Mouse (Mus musculus) lung, postnatal 25 days (tissue): ENCODE results near the gene Gm20388.
"Not testable (repeated sequence)": the region's sequence is repeated elsewhere in the genome, so short reads cannot be mapped to it uniquely, and the experiment has no call there.

Experiments used
- DNase-seq: peaks from one replicate; pipeline ENCODE4 v3.0.0; 2022; ENCODE audit warnings: low spot score

Gene Gm20388

GRCm38 (mm10) chr8:120642031-120642662 is 731.5 kb downstream of the Gm20388 start:
- DNase-seq = no peak

- no peak for DNase-seq
Measured at GRCm38 (mm10) chr8:120644663-120645062, 734.0 kb downstream of the Gm20388 start.

- no peak for DNase-seq
Measured at GRCm38 (mm10) chr8:120647532-120647931, 736.9 kb downstream of the Gm20388 start, which contains the start of gene 1190005I06Rik. TSS of gene 1190005I06Rik (minus strand) at chr8:120647632.

GRCm38 (mm10) chr8:120656322-120657052 is 745.8 kb downstream of the Gm20388 start:
- no peak for DNase-seq

- no peak for DNase-seq
Measured at GRCm38 (mm10) chr8:120657415-120657814, 746.8 kb downstream of the Gm20388 start.

GRCm38 (mm10) chr8:120664566-120664965 is 753.9 kb downstream of the Gm20388 start:
- DNase-seq = no peak

GRCm38 (mm10) chr8:120665726-120666455 is 755.2 kb downstream of the Gm20388 start:
- no peak for DNase-seq

GRCm38 (mm10) chr8:120666807-120667470 is 756.3 kb downstream of the Gm20388 start:
- no peak for DNase-seq

- peak; percentile 92 for DNase-seq
Measured at GRCm38 (mm10) chr8:120667561-120668373, 757.1 kb downstream of the Gm20388 start, which contains the start of the genes Gm27021 and Cox4i1. TSS of gene Gm27021 (minus strand) at chr8:120668079. TSS of gene Cox4i1 (plus strand) at chr8:120668222.

- DNase-seq = no peak
Measured at GRCm38 (mm10) chr8:120668374-120668905, 757.8 kb downstream of the Gm20388 start, which contains the start of gene Emc8. TSS of gene Emc8 (minus strand) at chr8:120668573.

- no peak for DNase-seq
Measured at GRCm38 (mm10) chr8:120671775-120672174, 761.1 kb downstream of the Gm20388 start.

GRCm38 (mm10) chr8:120672626-120673229 is 762.1 kb downstream of the Gm20388 start:
- no peak for DNase-seq

- no peak for DNase-seq
Measured at GRCm38 (mm10) chr8:120673298-120673697, 762.7 kb downstream of the Gm20388 start.

GRCm38 (mm10) chr8:120675718-120676117 is 765.1 kb downstream of the Gm20388 start:
- DNase-seq = no peak

GRCm38 (mm10) chr8:120678447-120678846 is 767.8 kb downstream of the Gm20388 start:
- peak; percentile 82 for DNase-seq

GRCm38 (mm10) chr8:120679629-120680387 is 769.2 kb downstream of the Gm20388 start:
- no peak for DNase-seq

- DNase-seq = not testable (repeated sequence)
Measured at GRCm38 (mm10) chr8:120680405-120680804, 769.8 kb downstream of the Gm20388 start.

- DNase-seq = no peak
Measured at GRCm38 (mm10) chr8:120681113-120681512, 770.5 kb downstream of the Gm20388 start.

GRCm38 (mm10) chr8:120683602-120684001 is 773.0 kb downstream of the Gm20388 start:
- DNase-seq = peak; percentile 78

- DNase-seq = no peak
Measured at GRCm38 (mm10) chr8:120684082-120684481, 773.4 kb downstream of the Gm20388 start.
